Mouse (Mus musculus) granulocyte monocyte progenitor cell, adult 5-6 weeks (primary cell): ENCODE data around the gene Purb. TPM values are rescaled to one million over a fixed set of nuclear protein-coding genes. Genes with fewer than 3 reads are reported as not detected.
A peak's percentile ranks its signal among the peaks of the same experiment; 100 is the strongest.
"Not testable (repeated sequence)": the region's sequence is repeated elsewhere in the genome, so short reads cannot be mapped to it uniquely, and the experiment has no call there.

Source experiments
- ATAC-seq: replicated peaks from 2 replicates; pipeline ENCODE4 v1.8.0; 2016; ENCODE audit warnings: mild to moderate bottlenecking, moderate TSS enrichment, inconsistent platforms; ENCODE audit not compliant: poor library complexity, severe bottlenecking
- total RNA-seq, 2 experiments: library from RNA; stranded (forward) in 1 of 2; stranded (reverse) in 1 of 2; fragments of 200-712, 200-1000 nt in 1 of 2; fragments of >200 nt in 1 of 2; fragmentation: Nextera tagmentation in 1 of 2; gene quantifications; 2 replicates each; pipeline ENCODE4 v1.2.3; 2014 to 2017

The Purb gene
- total RNA-seq, 2 experiments from 2014 or later = 35.7 to 36.4 TPM

DNA sequence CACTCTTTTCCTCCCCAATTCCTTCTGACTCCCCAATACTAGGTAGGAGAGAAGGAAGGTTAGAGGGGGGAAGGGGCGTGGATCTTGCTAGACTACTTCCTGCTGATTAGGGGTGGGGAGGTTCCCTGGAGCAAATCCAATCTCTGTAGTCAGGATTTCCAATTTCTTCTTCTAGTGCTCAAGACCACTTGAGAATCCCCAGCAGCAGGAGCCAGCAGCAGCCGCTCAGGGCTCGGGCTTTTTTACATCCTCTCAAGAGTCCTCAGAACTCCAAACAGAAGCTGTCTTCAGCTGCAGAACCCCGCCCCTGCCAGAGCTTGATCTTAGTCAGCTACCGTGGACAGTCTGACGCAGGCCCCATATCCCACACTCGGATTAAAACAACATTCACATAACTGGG is 11.8 kb upstream of the Purb start:
- ATAC-seq = no peak

DNA sequence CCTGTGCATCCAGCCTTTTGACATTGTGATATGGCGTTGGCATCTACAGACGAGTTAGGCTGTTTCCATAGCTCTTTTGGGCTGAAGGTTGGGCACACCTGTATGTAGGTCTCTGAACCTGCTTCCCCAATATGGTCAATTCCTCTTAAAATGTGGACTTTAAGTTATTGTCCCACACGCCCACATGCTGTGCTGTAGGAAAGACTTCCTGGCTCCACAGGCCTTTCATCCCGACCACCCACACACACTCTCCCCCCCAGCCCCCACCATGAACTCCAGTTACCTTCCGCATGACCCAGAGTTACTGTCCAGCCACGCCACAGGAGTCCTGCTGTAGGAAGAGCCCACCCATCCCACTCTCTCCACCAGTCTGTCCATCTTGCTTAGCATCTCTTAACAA is 11.2 kb upstream of the Purb start:
- no peak for ATAC-seq

DNA sequence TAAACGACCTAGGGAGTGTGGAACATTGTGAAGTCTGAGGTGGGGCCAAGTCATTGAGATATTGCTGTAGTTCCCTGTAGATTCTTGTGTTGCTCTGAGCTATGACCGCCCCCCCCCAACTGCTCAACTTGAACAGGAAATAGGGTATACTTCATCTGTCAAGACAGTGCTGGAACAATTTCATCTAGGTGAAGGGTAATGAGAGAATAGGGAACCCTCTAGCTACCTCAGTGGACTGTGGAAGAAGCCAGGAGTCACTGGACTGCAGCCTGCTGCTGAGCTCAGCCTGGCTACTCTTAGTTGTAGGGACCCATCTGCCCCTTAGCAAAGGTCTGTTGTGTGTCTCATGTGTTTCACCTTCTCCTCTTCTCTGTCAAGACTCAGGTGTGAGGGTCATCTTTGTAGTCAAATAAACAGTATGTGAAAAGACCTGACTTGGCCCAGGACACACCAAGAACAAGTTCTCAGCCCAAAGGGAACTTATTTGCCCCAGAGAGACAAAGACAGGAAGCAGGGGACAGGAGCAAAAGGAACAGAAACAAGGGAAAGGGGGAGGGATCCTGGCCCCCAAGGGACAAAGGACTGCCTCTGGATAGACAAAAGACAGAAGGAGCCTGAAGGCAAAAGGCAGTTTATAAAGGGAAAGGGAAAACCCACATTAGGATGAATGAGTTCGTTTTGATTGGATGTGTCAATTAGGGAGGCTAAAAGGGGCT is 8.7 kb upstream of the Purb start:
- peak; percentile 74 for ATAC-seq

DNA sequence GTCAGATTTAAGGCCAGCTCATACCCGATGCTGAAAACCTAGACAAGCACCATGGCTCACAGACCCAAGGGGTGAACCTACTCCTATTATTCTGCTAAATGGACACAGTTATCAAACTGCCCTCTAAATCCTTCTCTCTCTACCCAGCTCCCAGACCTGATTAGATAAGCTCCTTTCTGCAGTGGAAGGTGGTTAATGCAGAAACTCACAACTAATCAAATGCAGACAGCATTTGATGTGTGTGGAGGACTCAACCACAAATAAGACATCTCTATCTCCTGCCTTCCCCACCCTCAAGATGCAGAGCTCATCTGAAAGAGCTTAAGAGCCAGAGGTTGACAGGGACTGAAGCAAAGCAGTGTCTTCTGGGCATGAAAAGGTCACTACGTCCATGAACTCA is 7.4 kb upstream of the Purb start:
- no peak for ATAC-seq

DNA sequence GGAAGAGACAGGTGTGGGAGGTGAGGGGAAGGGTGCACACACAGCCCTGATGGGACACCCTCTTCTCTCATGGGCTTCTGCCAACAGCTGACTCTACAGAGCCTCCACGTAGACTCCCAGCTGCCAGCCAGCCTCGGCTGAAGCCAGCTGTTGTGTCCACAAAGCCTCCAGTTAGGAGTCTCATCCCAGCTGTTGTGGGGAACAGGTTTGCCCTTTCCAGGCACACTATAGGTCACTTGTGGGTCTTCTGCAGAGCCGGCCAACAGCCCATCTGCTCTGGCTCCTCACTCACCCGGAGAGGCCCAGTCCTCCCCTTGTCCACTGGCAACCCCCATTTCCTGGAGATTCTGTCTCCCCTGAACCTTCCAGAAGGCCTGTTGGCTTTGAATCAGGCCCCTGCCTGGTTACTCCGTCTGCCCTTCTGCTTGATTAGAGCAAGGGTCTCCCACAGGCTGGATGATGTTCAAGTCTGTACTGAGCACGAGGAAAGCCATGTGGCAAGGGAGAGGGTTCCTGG is 6.0 kb upstream of the Purb start:
- ATAC-seq = no peak

DNA sequence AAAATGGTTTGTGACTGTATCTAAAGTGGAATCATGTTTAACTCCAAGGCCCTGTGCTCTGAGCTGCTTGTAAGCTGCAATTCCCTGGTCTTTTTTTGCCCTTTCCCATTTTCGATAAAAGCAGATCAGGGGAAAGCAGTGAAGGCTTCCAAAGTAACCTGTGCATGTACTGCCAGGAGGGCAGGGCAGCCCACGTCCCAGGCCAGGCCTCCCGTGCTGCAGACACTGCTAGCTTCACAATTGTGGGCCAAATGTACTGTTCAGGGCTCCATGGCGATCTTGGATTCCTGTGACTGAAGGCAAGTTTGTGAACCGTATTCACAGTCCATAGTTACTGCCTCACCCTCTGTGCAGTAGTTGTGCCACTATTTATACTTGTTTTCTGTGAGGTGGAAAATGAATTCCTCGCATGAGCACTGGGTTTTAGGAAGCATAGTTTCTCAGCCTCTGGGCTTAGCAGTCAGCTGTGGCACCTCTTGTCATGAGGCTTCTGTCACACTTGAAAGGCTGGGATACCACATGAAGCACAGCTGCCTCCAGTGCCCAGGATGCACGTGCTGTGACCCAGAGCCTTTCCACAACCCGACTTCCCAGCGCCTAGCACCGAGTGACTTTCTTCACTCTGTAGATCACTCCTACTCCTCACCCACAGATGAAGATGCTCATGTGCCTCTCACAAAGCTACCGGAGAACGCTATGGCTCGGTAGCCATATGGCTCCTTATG is 5.1 kb upstream of the Purb start:
- no peak for ATAC-seq

DNA sequence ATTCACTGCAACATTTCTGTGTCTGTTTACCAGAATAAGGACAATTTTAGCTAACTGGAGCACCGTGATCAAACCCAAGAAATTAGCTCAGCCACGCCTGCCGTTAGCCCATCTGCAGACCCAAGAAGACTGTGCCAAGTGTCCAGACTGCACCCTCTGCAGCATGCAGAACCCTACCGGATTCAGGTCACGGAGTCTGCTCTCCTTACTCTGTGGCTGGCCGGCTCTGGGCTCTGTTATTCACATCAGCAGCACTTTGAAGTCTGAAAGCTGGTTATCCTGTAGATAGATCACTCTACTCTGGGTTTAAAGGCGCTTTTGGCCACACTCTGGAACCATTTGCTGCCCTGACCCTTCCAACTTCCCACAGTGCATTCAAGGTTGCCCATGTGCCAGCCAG is 4.5 kb upstream of the Purb start:
- ATAC-seq = no peak

DNA sequence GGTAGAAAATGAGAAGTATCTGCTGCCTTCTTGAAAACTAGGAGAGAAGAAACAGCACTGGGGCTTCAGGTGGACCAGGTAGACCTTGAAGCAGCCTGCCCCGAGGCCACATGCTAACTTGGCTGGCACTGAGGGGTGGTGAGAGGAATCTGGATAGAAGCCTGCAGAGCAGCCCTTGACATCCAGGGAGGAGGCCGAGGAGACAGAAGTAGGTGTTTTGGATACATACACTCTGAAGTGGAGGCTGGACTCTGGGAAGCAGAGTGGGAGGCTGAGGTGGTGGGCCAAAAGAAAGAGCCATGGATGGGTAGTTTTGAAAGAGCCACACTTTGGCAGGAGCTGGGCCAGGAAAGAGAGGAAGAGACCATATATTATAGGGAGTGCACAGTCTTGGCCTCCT is 3.5 kb upstream of the Purb start:
- no peak for ATAC-seq

DNA sequence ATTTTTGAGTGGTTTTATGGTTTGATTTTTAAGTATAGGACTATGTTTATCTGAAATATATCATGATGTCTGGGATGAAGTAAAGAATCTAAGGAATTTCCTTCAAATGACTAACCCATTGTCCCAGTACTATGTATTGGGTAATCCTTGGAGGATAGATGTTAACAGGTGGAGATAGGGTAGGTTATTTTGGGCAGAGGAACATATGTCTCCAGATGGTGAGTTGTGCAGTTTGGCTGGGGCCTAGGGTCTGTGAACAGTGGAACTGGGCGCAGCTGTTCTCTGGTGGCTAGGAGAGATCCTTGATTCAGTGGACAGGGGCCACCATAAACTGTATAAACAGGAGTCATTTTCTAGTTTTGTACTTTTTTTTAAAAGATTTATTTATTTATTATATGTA is 1.6 kb upstream of the Purb start:
- no peak for ATAC-seq

DNA sequence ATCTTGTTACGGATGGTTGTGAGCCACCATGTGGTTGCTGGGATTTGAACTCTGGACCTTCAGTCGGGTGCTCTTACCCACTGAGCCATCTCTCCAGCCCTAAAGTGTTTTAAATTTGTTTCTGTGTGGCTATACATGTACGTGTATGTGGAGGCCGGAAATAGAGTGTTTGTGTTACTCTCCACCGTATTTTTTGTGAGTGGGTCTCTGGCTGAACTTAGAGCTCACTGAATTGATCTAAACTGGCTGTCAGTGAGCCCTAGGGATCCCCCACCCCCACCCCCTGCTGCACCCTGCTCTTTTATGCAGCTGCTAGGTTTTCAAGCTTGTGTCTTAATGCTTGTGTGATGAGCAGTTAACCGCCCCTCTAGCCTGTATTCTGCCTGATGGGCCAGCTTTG is 1.2 kb upstream of the Purb start:
- no peak for ATAC-seq

DNA sequence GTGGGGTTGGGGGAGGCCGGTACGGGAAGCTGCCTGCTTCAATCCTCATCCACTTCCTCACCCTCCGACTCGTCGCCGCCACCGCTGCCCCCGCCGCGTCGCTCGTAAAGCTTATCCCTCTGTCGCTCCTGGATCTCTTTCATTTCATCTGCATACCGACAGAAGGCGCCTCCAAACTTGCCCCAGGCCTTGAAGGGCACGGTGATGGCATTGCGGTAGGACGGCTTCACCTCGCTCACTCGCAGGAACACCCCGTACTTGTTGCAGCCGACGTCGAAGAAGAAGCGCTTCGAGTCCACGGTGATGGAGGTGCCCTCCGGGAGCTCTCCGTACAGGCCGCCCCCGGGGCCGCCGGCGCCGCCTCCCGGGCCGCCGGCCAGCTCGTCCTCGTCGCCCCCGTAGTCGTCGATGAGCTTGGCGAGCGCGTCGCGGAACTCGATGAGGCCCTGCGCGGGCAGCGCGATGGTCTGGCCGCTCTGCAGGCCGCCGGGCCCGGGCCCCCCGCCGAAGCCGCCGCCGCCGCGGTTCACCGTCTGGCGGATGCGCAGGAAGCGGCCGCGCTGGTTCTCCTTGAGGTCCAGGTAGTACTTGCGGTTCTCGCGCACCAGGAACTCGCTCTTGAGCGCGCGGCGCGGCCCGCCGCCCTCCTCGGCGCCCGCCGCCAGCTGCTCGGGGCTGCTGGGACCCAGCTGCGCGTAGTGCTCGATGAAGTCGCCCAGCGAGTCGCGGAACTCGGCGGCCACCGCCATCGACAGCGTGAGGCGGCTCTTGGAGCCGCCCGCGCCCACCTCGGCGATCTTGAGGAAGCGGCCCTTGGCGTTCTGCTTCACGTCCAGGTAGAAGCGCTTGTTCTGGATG is 614 bp downstream of the Purb start:
- ATAC-seq = peak; percentile 36

DNA sequence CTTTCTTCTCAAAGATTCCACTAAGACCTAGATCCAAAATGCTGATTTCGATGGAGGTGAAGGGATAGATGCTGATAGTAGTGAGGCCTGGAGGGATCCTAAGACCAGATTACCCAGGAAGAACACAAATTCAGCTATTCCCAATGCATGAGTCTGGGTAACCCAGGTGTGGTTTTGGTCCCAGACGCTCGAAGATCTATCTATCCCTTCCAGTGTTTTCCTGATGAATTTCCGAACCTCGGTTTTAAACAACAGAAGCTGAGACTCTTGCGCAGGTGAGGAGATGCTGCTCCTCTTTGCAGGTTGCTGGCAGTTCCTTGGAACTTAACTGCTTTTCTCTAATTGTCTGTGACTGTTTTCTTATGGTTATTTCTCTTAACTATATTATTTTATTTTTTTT is 1.3 kb downstream of the Purb start:
- no peak for ATAC-seq

DNA sequence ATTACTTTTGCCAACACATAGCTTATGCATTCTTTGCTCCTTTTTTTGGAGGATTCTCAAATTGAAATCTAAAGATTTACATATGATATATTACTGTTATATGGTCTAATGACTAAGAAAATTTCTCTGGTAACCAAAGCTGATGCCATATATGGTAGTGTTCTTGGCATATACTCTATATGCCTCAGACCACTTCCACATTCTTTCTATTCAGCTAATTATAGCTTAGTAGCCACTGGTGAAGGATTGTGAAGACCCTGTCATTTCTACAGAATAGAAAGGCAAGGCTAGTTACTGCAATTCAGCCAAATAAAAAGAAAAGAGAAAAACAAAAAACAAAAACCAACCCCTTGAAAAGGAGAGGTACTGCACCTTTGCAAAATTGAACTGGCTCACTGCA is 3.6 kb downstream of the Purb start:
- peak; percentile 31; the same call in 1 of the 2 replicates for ATAC-seq

DNA sequence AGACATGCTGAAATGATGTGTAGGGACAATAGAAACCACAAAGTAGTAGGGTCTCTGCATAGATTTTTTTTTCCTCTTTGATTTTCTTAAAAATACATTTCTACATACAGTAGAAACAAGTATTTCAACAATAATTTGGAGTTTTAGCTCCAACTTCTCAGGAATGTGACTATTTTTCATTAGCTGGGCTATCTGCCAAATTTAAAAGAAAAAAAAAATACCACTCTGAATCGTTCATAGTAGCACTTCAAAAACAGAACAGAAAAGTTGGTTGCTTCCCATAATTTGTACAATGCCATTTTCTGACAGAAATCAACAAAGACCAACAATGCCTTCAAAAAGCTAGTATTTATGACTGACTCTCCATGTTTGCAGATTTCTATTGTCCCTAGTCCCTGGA is 4.2 kb downstream of the Purb start:
- no peak for ATAC-seq

DNA sequence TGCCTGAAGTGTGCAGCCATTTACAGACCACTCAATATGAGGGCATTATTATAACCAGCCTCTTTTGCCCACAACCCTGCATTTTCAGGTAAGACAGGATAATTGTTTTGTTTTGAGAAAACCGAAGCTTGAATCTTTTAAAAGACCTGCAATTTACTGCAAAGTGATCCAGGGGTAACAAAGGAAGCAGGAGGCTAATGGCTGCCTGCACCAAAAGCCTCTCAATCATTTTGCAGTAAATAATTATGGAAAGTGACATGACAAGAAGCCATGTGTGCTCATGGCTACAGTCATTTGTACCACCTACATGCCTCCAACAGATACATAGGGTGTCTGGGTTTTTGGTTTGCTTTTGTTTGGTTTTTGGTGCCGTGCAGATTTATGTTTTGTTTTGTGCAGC is 4.7 kb downstream of the Purb start:
- no peak for ATAC-seq

DNA sequence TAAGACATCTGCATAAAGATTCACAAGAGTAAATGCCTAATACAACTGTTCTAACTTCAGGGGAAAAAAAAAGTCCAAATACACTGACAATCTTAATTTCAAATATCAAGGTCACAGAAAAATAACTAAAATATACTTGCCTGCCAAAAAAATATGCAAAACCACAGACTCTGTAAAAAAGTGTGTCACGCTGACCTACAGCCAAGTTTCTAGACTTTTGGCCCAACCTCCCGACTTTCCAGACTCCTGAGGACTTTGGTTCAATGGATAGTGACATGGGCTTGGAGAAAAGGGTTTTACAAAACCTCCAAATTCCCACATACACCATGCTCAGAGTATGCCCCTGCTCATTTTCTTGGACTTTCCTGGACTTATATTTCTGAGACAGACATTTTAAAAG is 7.2 kb downstream of the Purb start:
- ATAC-seq = no peak

DNA sequence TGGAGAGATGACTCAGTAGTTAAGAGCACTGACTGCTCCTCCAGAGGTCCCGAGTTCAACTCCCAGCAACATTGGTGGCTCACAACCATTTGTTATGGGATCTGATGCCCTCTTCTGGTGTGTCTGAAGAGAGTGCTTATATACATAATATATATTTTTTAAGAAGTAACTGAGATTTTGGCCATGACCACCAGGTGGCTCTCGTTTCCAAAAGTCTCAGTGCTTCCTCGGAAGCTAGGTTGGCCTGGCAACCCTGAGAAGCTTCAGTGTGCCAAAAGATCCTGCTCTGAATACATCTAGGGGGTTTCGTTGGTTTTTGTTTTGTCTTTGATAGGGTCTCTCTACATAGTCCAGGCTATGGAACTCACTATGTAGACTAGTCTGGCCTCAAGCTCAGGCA is 10.6 kb downstream of the Purb start:
- peak; percentile 69 for ATAC-seq

DNA sequence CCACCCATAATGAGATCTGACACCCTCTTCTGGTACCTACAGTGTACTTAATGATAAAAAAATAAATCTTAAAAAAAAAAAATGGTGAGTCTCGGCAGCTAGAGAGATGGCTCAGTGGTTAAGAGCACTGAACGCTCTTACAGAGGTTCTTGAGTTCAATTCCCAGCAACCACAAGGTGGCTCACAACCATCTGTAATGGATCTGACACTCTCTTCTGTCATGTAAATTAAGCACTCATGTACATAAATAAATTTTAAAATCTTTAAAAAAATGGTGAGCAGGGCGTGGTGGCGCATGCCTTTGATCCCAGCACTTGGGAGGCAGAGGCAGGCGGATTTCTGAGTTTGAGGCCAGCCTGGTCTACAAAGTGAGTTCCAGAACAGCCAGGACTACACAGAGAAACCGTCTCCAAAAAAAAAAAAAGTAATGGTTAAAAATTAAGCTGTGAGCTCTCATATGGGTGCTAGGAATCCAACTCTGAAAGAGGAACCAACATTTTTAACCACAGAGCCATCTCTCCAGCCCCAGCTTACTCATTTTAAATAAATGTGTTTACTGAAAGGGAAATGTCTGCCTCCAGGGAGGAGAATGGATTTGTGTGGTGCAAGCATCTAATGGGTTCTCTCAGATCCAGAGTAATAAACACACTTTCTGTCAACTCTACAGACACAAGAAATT is 12.4 kb downstream of the Purb start:
- ATAC-seq = peak; percentile 82

DNA sequence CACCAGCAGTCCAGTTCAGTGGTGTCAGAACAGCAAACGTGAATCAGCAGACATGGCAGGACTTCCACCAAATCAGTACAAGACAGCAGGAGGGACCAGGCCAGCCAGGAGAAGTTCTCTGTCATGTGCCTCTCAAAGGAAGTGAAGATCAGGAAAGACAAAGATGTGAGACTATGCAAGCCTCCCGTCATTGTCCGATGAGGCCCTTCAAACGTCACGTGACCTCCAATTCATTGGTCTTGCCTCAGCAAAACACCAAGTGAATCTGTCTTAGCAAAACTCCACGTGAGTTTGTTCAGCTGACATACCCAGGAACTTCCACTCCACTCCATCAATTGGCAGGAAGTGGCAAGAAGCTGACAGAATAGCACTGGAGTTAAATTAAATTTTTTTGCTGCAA is 19.6 kb downstream of the Purb start:
- ATAC-seq = no peak

DNA sequence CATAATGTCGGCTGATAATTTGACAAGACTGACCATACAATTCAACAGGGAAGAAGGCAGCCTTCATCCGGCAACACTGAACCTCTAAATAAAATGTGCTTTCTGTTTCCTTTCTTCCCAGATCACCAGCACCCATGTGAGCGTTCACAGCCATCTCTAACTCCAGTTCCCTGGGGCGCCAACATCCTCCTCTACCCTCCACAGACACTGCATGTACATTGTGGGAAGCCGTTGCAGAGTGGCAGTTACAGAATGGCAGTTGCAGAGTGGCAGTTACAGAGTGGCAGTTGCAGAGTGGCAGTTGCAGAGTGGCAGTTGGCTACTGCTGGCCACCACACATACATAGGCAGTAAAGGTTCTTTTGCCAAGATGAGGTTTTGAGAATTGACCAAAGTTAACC is 27.6 kb downstream of the Purb start:
- ATAC-seq = not testable (repeated sequence)
